Mouse (Mus musculus) bone marrow macrophage, adult 2 months (primary cell): ENCODE data around the gene Zfp202.

Experiments
- CTCF ChIP-seq: IDR thresholded peaks from 2 replicates; pipeline ENCODE4 v1.5.1; 2012; ENCODE audit warnings: low read depth, mild to moderate bottlenecking, low read length, moderate library complexity
- POLR2A ChIP-seq: IDR thresholded peaks from 2 replicates; pipeline ENCODE4 v1.6.1; 2012; ENCODE audit warnings: mild to moderate bottlenecking, low read depth, low read length, borderline replicate concordance

GRCm38 (mm10) chr9:40245466-40245865 lies 53.4 kb downstream of the Zfp202 start:
- TF ChIP-seq POLR2A (no peak), CTCF (no peak)
